Mouse (Mus musculus) megakaryocyte, embryonic 14.5 days (primary cell): ENCODE results near the gene Wdr17.

Experiments
- FLI1 ChIP-seq: IDR thresholded peaks from 2 replicates; pipeline ENCODE4 v1.6.1; 2012; ENCODE audit warnings: low read length, inconsistent platforms, mixed read lengths
- GATA1 ChIP-seq: IDR thresholded peaks from 3 replicates; pipeline ENCODE4 v1.6.1; 2012; ENCODE audit warnings: mixed read lengths, low read length, inconsistent platforms, borderline replicate concordance

GRCm38 (mm10) chr8:54596940-54597339, 290.0 kb downstream of the Wdr17 start:
- no peak for TF ChIP-seq FLI1
- no peak for TF ChIP-seq GATA1
